Mouse (Mus musculus): ENCODE data around the gene Tbc1d2. TPM values are rescaled to one million over a fixed set of nuclear protein-coding genes. Genes with fewer than 3 reads are reported as not detected.

Tbc1d2 gene
- total and polyA plus RNA-seq, 2 experiments: 0.55 to 0.94 TPM

GRCm38 (mm10) chr4:46569671-46570070, 80.3 kb downstream of the Tbc1d2 start:
- no peak for TF ChIP-seq POLR2A (IDR thresholded peaks at IDR 0.05; ENCODE audit: extremely low read depth, insufficient read depth, low read length)
- no peak for TF ChIP-seq CTCF (IDR thresholded peaks at IDR 0.05; ENCODE audit: low read depth, low read length)
- Histone ChIP-seq H3K9ac (ENCODE audit: low read depth, low read length) (no peak overlapping the region), H3K27ac (replicated peaks; ENCODE audit: insufficient read depth, low read depth, low read length) (no peak overlapping the region), H3K79me2 (ENCODE audit: control insufficient read depth, insufficient read depth, low read length) (no peaks in the 10 kb centered on the region), H3K4me1 (ENCODE audit: control insufficient read depth, insufficient read depth, low read length) (no peaks in the 10 kb centered on the region), H3K4me3 (ENCODE audit: insufficient read depth, low read depth, low read length) (no peak overlapping the region), H3K27me3 (ENCODE audit: control insufficient read depth, insufficient read depth, low read length) (no peaks in the 10 kb centered on the region), H3K36me3 (ENCODE audit: control insufficient read depth, insufficient read depth, low read length) (no peaks in the 10 kb centered on the region)
- DNase-seq (ENCODE audit: extremely low read depth, low read depth, low spot score): no peak
- 62% methylated on average over 5 of the region's 5 CpGs for WGBS

- Histone ChIP-seq H3K4me3 (ENCODE audit: insufficient read depth, low read depth, low read length) (no peak overlapping the region), H3K4me1 (ENCODE audit: control insufficient read depth, insufficient read depth, low read length) (no peaks in the 10 kb centered on the region), H3K27ac (replicated peaks; ENCODE audit: insufficient read depth, low read depth, low read length) (no peak overlapping the region), H3K36me3 (ENCODE audit: control insufficient read depth, insufficient read depth, low read length) (no peaks in the 10 kb centered on the region), H3K9ac (ENCODE audit: low read depth, low read length) (no peak overlapping the region), H3K79me2 (ENCODE audit: control insufficient read depth, insufficient read depth, low read length) (no peaks in the 10 kb centered on the region), H3K27me3 (ENCODE audit: control insufficient read depth, insufficient read depth, low read length) (no peaks in the 10 kb centered on the region)
- 93% methylated on average over 8 of the region's 8 CpGs for WGBS
- DNase-seq (ENCODE audit: extremely low read depth, low read depth, low spot score): no peak
- TF ChIP-seq POLR2A (IDR thresholded peaks at IDR 0.05; ENCODE audit: extremely low read depth, insufficient read depth, low read length) (no peak), CTCF (IDR thresholded peaks at IDR 0.05; ENCODE audit: low read depth, low read length) (no peak)
Measured at GRCm38 (mm10) chr4:46568169-46568568, 81.8 kb downstream of the Tbc1d2 start.

GRCm38 (mm10) chr4:46566931-46567671, 82.9 kb downstream of the Tbc1d2 start:
- no peak overlapping the region for H3K9ac ChIP-seq (ENCODE audit: low read depth, low read length)
- no peak overlapping the region for H3K27ac ChIP-seq (replicated peaks; ENCODE audit: insufficient read depth, low read depth, low read length)
- H3K79me2 ChIP-seq (ENCODE audit: control insufficient read depth, insufficient read depth, low read length): no peaks in the 10 kb centered on the region
- 76% methylated on average over 8 of the region's 8 CpGs for WGBS
- no peak for DNase-seq (ENCODE audit: extremely low read depth, low read depth, low spot score)
- H3K27me3 ChIP-seq (ENCODE audit: control insufficient read depth, insufficient read depth, low read length): no peaks in the 10 kb centered on the region
- H3K4me1 ChIP-seq (ENCODE audit: control insufficient read depth, insufficient read depth, low read length): no peaks in the 10 kb centered on the region
- no peak for TF ChIP-seq POLR2A (IDR thresholded peaks at IDR 0.05; ENCODE audit: extremely low read depth, insufficient read depth, low read length)
- TF ChIP-seq CTCF (IDR thresholded peaks at IDR 0.05; ENCODE audit: low read depth, low read length): no peak
- H3K36me3 ChIP-seq (ENCODE audit: control insufficient read depth, insufficient read depth, low read length): no peaks in the 10 kb centered on the region
- H3K4me3 ChIP-seq (ENCODE audit: insufficient read depth, low read depth, low read length): no peak overlapping the region

- no peaks in the 10 kb centered on the region for H3K27me3 ChIP-seq (ENCODE audit: control insufficient read depth, insufficient read depth, low read length)
- H3K27ac ChIP-seq (replicated peaks; ENCODE audit: insufficient read depth, low read depth, low read length): no peak overlapping the region
- WGBS: 86% methylated on average over 4 of the region's 4 CpGs
Measured at GRCm38 (mm10) chr4:46565393-46565955, 84.5 kb downstream of the Tbc1d2 start.

GRCm38 (mm10) chr4:46564247-46564646, 85.8 kb downstream of the Tbc1d2 start:
- TF ChIP-seq POLR2A (IDR thresholded peaks at IDR 0.05; ENCODE audit: extremely low read depth, insufficient read depth, low read length): no peak
- no peak for TF ChIP-seq CTCF (IDR thresholded peaks at IDR 0.05; ENCODE audit: low read depth, low read length)
- Histone ChIP-seq H3K79me2 (ENCODE audit: control insufficient read depth, insufficient read depth, low read length) (no peaks in the 10 kb centered on the region), H3K27me3 (ENCODE audit: control insufficient read depth, insufficient read depth, low read length) (no peaks in the 10 kb centered on the region), H3K4me3 (ENCODE audit: insufficient read depth, low read depth, low read length) (no peak overlapping the region), H3K36me3 (ENCODE audit: control insufficient read depth, insufficient read depth, low read length) (no peaks in the 10 kb centered on the region), H3K9ac (ENCODE audit: low read depth, low read length) (no peak overlapping the region), H3K27ac (replicated peaks; ENCODE audit: insufficient read depth, low read depth, low read length) (no peak overlapping the region), H3K4me1 (ENCODE audit: control insufficient read depth, insufficient read depth, low read length) (no peaks in the 10 kb centered on the region)
- no peak for DNase-seq (ENCODE audit: extremely low read depth, low read depth, low spot score)
- WGBS: 87% methylated on average over 4 of the region's 4 CpGs

More at GRCm38 (mm10) chr4:46565393-46565955, 84.5 kb downstream of the Tbc1d2 start:
- H3K9ac ChIP-seq (ENCODE audit: low read depth, low read length): no peak overlapping the region
- H3K4me3 ChIP-seq (ENCODE audit: insufficient read depth, low read depth, low read length): no peak overlapping the region
- no peak for DNase-seq (ENCODE audit: extremely low read depth, low read depth, low spot score)
- no peaks in the 10 kb centered on the region for H3K79me2 ChIP-seq (ENCODE audit: control insufficient read depth, insufficient read depth, low read length)
- no peaks in the 10 kb centered on the region for H3K4me1 ChIP-seq (ENCODE audit: control insufficient read depth, insufficient read depth, low read length)
- H3K36me3 ChIP-seq (ENCODE audit: control insufficient read depth, insufficient read depth, low read length): no peaks in the 10 kb centered on the region
- no peak for TF ChIP-seq POLR2A (IDR thresholded peaks at IDR 0.05; ENCODE audit: extremely low read depth, insufficient read depth, low read length)
- TF ChIP-seq CTCF (IDR thresholded peaks at IDR 0.05; ENCODE audit: low read depth, low read length): no peak

GRCm38 (mm10) chr4:46563847-46564246, 86.2 kb downstream of the Tbc1d2 start:
- no peak for TF ChIP-seq POLR2A (IDR thresholded peaks at IDR 0.05; ENCODE audit: extremely low read depth, insufficient read depth, low read length)
- TF ChIP-seq CTCF (IDR thresholded peaks at IDR 0.05; ENCODE audit: low read depth, low read length): no peak
- H3K27me3 ChIP-seq (ENCODE audit: control insufficient read depth, insufficient read depth, low read length): no peaks in the 10 kb centered on the region
- 73% methylated on average over 10 of the region's 10 CpGs for WGBS
- H3K27ac ChIP-seq (replicated peaks; ENCODE audit: insufficient read depth, low read depth, low read length): no peak overlapping the region
- no peaks in the 10 kb centered on the region for H3K4me1 ChIP-seq (ENCODE audit: control insufficient read depth, insufficient read depth, low read length)
- no peak overlapping the region for H3K9ac ChIP-seq (ENCODE audit: low read depth, low read length)
- no peaks in the 10 kb centered on the region for H3K36me3 ChIP-seq (ENCODE audit: control insufficient read depth, insufficient read depth, low read length)
- H3K4me3 ChIP-seq (ENCODE audit: insufficient read depth, low read depth, low read length): no peak overlapping the region
- no peaks in the 10 kb centered on the region for H3K79me2 ChIP-seq (ENCODE audit: control insufficient read depth, insufficient read depth, low read length)
- peak; percentile 28 for DNase-seq (ENCODE audit: extremely low read depth, low read depth, low spot score)

All from liver, adult 2 months (tissue).